Mouse (Mus musculus) kidney, postnatal 36 days (tissue): ENCODE measurements around the gene Acsm3.
"Not testable (repeated sequence)": the region's sequence is repeated elsewhere in the genome, so short reads cannot be mapped to it uniquely, and the experiment has no call there.

Source experiments
- DNase-seq, 2 experiments: peaks; one replicate each; pipeline ENCODE4 v3.0.0; 2021 to 2022; ENCODE audit warnings: mixed read lengths in 2 of 2

Acsm3 gene

DNA sequence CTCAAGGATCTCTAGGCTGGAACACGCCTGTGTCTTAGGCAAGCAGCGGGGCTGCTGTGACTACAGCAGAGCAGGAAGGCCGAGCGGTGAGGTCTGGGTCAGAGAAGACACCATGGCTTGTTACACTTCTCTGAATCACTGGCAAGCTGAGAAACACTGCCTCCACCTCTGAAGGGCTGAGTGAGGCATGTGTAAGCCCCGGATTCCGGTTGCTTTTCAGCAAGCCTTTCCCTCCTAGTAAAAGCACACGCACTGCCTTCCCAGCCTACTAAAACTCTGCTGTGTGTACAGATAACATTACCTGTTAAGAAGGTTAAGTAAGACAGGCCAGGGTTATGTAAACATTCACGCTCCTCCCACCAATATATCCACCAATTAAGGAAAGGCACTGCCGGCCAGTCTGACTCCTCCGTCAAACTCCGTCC is at the start of gene Acsm3:
TSS of gene Acsm3 (plus strand) at position 397 of the 425 bp plus-strand sequence.
- peak; percentile 57 to 62 for DNase-seq

DNA sequence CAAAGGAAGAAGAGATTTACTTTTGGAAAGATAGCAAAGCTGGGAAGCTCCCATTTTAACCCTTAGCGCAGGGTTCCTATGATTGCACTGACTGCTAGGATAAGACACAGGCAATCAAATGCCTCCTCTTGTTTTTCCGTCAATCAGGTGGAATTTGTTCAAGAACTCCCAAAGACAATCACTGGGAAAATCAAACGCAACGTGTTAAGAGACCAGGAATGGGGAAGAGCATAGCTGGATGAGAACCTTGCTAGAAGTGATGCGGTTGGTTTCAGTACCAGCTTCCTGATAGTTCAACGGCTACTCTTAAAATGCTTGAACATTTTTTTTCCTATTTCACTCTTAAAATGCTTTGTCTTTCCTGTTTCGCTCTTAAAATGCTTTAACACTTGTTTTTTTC is 46.6 kb upstream of the Acsm3 start:
- no peak for DNase-seq

DNA sequence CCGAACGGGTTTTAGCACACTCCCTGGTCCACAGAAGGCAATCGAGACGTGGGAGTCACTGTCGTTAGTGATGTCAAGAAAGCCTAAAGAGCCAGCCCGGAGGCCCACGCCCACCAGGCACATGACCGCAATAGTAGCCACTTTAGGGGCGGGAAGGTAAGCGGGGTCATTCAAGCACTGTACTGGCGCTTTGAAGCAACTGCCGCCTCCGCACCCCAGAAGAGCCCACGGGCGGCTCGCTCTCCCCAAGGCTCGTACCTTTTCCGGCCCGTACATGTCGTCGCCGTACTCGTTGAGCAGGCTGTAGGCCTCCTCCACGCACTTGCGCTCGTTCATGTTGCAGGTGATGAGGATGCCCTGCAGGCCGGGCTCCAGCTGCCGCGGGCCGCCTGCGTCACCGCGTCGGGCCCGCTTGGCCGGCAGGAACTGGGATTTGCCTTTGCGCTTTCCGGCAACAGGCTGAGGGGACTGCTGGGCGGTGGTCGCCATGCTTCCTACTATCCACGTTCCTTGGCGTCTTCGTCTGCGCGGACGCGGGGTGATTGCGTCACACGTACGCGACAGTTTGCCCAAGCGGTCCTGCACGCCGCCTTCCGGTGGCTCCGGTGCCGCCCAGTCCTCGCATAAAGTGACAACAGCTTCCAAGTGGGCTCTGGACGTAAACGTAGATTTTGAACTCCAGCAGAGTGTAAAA is 40.3 kb upstream of the Acsm3 start, which contains the start of gene Thumpd1:
TSS of gene Thumpd1 (minus strand) at position 546 of the 694 bp plus-strand sequence.
- peak; percentile 95 to 98 for DNase-seq

DNA sequence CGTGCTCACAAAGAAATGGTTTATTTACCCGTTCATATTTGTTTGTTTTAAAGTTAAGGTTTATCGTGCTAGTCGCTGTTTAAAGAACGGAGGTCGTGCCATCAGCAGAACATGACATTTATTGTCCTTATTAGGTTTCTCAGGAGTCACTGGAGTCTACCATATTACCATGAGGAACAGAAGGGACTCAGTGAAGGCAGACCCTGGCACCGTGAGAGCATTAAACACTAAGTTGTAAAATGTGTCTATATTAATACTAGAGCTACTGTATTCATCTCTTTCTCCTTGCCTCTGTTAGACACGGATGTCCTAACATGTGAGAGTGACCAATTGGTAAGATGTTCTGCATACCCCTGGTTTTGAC is 39.8 kb upstream of the Acsm3 start:
- DNase-seq, result peak in 1 of 2 experiments; percentile 21

DNA sequence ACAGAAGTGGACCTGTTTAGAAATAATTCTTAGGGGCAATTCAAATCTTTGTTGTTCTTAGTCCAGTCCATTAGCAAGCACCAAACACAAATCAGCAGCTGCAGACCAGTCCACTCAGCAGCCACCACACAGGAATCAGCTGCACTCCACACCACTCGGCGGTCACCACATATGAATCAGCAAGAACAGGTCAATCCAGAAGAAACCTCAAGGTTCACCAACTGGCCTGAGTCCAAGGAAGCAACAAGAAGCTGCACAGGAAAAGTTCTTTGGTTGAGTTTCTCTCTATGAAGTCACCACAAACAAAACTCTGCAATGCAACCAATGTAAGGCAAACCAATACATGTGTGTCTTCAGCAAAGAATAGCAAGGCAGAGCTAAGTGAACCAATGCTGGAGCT is 33.1 kb upstream of the Acsm3 start:
- no peak for DNase-seq

DNA sequence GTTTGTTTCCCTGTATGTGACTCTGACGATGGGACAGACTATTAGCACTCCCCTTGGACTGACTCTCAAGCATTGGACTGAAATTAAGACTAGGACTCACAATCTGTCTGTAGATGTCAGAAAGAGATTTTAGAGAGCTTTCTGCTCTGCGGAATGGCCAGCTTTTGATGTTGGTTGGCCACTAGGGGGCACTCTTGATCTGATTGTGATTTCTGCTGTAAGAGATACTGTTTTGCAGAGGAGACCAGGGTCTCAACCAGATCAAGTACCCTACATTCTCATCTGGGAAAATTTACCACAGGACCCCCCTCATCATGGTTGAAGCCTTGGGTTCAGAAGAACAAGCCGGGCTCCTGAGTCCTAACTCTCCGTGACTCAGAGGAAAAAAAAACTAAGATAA is 29.5 kb upstream of the Acsm3 start:
- peak; percentile 34 to 61 for DNase-seq

DNA sequence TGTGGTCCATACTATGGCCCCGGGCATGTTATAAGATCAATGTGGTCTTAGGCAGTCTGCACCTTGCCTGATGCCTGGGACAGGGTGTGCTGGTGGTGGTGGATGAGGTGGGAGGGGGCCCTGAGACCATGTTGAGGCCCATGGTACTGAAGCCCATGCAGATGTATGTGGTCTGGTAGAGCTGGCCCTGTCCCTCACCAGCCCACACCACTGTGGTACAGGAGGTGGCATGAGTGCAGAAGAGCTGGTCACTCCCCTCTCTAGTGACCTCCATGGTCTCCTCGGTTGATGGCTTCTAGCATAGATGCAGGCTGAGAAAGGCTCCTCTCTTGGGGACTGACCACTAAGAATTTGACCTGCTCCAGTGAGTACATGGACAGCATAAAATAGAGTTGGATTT is 21.8 kb upstream of the Acsm3 start:
- DNase-seq, result no peak

DNA sequence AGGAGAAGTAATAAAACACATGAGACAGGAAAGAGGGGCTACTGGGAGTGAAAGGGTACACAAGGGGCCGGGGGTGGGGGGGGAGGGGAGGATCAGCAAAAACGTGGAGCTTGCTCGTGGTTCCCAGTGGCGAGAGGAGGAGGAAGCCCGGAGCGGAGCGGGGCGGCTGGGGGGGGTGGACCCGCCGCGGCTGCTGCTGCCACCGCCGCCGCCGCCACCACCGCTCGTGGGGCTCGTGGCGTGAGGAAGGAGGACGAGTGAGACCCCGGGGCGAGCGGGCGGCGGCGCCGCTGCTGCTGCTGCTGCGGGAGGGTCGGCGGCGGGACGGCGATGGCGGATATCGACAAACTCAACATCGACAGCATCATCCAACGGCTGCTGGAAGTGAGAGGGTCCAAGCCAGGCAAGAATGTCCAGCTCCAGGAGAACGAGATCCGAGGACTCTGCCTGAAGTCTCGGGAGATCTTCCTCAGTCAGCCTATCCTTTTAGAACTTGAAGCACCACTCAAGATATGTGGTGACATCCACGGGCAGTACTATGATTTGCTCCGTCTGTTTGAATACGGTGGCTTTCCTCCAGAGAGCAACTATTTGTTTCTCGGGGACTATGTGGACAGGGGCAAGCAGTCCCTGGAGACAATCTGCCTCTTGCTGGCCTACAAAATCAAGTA is 20.8 kb upstream of the Acsm3 start:
- not testable (repeated sequence) for DNase-seq

DNA sequence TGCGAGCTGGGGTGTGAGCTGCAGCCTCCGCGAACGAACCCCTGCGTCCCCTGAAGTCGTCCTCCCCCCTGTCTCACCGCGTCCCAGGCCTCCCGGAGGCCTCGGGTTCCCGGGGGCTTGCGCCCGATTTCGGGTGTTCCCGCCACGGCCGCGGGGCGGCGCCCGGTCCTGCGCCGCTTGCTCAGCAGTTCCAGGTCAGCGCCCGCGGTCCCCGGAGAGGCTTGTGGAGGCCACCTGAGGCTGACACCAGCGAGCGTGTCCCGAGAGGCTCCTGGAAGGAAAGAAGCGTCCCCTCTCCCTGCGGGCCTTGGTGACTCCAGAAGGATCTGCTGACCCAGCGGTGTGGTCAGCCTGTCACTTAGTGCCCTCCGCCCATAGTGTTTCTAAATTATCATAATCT is 16.4 kb upstream of the Acsm3 start:
- peak in 1 of 2 experiments; percentile 68 for DNase-seq

DNA sequence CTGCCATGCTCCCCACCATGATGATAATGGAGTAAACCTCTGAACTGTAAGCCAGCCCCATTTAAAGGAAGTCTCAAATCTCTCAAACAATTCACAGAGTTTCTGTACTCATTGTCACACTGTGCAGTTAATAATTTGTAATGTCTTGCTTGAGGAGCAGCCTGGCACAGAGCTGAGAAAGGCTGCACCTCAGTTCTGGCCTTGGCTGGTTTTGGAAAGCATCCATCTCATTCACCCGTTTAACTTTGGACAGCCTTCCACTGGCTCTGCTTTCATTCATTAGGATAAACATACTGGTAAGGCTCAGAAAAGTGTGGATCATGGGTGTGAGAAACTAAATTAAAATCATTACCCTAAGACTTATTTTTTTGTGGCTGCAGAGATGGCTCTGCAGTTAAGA is 14.9 kb upstream of the Acsm3 start:
- DNase-seq, result peak; percentile 62 to 85

DNA sequence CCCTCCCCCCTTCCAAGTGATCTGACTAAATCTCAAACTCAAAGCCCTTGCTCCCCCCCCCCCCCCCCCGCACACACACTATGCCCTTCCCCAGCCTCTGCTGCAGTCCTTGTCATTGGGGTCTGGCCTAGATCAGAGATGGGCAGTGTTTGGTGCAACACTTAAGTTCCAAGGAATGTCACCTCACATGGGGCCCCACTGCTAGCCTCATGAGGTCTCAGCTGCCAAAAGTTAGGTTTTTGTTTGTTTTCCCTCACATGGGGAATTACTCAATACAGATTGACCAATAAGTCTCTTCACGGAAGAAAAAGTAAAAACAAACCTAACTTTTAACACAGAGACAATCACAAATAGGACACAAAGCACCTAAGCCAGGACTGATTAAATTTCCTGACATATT is 12.0 kb upstream of the Acsm3 start:
- DNase-seq, result no peak

DNA sequence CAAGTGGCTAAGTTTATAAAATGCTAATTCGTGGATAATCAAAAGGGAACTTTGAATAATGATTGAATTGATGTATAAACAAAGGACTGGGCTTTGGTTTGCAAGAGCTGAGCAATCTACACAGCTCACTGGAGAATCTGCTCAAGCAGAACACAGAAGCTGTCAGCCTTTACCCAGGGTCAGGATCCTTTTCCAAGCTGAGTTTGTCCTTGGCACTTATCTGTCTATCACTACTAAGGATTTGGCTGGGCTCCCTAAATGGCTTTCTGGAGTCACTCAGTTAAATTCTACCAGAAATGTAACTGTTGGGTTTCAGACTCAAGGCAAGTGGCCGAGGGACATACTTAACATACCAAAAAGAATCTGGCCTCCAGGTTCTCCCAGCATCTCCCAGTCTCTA is 10.8 kb upstream of the Acsm3 start:
- peak; percentile 51 to 78 for DNase-seq

DNA sequence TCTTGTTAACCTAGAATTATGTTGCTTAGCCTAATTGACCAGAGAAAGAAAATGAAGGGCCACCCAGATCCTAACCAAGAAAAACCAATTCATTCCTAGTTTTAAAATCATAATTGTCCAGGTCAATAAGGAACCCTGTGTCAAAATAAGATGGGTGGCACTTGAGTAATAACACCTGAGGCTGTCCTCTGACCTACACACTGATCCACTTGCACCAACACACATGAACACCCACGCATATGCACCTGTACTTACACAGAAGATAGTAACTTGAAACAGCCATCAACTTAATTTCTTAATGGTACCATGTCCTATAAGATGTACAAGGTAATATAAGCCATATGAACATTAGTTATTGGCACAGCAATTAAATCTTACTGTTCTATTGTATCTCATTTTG is 7.0 kb upstream of the Acsm3 start:
- DNase-seq, result no peak

DNA sequence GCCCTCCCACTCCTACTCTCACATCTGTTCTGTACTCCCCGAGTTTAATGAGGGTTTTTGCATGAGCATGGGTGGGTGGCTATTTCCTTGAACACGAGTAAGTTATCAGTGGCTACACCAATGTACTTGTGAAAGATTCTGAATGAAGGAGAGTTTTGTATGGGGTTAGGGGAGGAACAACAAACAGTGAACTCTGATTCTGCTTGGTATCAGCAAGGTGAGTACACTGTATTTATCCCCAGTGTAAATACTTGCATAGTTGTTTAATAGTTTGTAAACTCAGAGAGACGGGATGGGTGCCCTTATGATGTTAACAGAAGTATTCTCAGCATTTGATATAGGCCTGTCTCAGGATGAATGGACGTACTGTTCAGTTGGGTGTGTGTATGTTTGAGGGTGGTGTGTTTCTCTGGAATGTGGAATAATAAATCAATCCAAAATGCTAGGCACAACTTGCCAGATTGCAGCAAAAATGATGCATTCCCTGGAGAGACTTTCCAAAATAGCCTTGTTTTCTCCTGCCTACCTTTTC is 1.5 kb downstream of the Acsm3 start:
- no peak for DNase-seq

DNA sequence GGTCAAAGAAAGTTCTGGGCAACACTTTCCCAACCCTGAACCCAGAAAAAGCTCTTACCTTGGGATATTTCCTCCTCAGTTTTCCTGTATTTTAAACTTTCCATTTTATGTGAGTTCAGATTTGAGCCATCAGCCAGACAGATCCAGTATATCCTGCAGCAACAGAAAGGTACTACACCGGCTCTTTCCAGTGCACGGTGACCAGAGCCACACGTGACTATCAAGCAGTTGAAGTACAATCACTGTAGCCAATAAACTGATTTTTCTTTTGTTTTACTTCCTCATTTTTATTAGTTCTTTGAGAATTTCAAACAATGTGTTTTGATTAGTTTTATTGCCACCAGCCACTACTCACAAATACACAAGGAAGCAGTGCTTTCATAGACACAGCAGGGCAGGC is 3.7 kb downstream of the Acsm3 start:
- DNase-seq, result no peak

DNA sequence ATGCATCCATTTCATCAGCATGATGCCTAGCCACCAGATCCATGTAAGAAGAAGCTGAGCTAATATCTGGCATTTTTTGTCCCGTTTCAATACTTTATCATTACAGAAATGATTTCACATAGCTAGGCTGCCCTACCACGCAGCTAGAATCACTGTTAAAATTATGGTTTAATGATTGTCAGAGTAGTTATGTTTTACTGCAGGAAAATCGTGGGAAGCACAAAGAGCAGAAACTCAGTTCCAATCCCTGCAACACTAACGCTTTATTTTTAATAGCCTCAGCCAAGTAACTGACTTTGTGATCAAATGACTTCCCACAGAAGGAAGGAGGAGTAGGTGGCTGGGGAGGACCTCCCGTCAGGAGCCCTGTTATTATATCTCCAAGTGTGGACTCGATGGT is 6.3 kb downstream of the Acsm3 start:
- DNase-seq, result peak in 1 of 2 experiments; percentile 12

DNA sequence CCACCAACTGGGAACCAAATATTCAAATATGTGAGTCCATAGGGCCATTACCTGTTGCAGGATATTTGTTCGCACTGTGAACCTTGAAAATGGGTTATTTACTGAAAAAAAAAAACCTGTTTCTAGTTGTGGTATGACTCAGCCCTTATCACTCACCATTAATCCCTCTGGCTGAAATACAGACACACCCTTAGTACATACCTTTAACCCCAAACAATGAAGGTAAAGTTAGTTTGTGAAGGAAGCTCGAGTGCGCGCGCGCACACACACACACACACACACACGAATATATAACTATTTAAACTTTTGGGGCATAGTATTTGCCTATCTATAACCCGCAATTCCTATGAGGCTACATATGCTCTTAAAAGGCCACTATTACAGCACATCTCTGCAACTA is 9.2 kb downstream of the Acsm3 start:
- no peak for DNase-seq

DNA sequence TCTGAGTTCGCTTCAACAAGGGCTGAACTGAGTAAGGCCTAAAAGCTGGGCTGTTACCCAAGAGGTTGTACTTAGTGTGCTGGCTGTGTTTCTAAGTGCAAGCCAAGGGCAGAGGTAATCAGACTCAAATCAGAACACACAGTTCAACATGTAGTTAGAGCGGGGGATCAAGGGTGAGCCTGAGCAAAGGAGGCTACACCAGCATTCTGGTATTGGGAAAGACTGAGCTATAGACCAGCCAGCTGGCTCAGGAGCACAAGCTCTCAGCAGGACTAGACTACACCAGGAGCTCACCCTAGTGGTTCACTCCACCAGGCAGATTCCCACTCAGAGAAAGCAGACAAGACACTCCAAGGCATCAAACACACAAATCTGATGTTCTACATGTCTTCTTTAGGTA is 22.7 kb downstream of the Acsm3 start:
- peak; percentile 4 to 31 for DNase-seq

DNA sequence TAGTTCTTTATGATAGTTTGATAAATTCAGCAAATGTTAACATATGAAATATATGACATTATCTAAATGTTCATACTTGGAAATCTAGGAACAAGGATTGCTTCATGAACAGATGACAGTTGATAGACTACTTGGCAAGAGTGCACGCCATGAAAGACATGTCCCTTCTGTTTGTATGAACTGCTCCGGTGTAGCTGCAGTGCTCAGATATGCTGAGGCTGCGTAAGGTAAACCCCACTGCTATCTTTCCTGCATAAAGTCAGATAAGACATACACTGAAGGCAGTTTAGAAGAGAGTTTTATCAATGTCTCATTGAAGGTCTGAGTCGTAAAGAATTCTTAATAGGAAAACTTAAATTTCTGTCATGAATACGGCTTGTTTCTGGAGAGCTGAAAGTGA is 24.2 kb downstream of the Acsm3 start:
- DNase-seq, result no peak

DNA sequence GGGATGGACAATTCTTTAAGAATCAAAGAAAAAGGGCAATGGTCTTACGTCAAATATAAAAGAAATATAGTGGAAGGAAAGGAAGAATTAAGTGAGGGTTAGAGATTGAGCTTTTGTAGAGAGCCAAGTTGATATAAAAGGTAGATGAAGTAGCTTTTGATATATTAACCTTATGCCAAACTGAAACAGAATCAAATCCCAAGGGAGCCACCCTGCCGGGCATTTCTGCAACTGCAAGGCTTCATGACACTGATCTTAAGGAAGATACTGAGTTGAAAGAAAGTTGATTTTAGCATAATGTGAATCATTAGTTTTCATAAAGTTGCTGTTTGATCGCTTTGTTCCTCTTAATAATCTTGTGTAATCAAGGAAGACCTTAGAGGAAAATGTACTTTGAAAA is 28.3 kb downstream of the Acsm3 start:
- no peak for DNase-seq

DNA sequence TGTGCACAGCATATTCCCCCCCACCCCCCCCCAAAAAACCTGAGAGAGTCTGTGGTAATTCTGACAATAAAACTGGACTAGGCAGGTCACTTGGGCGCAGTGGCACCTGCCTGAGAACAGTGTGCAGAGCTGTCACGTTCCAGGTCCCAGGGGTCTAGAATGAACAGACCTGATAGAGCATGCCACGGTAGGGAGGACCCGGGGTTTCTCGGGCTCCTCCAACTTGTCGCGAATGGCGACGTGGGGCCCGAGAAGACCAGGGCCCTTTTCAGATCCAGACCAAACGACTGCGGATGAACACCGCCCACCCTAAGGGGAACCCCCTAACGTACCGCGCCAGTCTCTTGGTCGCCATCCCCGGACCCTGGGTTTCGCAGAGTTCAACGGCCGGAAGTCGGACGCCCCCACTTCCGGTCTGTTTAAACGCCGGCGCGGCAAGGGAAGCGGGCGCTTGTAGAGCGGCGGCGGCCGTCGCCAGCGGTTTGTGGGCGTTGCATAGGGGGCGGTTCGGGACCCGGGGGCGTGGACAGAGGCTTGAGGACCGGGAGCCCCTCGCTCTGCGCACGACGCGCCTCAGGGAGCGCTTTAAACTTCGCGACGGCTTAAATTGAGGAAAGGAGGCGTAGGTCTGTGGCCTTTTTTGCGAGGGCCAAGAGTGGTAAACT is 33.0 kb downstream of the Acsm3 start, which contains the start of the genes Rexo5 and Eri2:
TSS of gene Rexo5 (plus strand) at position 421 of the 665 bp plus-strand sequence.
TSS of gene Eri2 (minus strand) at position 473 of the 665 bp plus-strand sequence.
- peak; percentile 87 to 93 for DNase-seq

DNA sequence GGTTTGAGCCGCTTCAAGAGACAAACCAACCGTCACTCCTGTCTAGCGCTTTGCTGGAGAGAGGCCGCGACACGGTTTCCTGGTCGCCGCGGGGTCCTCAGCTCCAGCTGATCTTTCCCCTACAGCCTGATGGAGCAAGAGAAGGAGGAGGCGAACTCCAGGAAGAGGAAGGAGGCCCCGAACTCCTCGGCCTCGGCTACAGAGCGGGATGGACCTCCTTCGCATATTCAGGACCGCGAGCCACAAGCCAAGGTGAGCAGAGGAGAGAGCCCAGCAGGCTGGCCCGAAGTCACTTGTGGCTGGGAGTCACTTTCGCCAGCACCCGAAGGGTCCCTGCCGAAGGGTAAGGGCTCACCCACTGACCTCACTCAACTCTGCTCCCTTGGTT is 33.5 kb downstream of the Acsm3 start:
- no peak for DNase-seq

DNA sequence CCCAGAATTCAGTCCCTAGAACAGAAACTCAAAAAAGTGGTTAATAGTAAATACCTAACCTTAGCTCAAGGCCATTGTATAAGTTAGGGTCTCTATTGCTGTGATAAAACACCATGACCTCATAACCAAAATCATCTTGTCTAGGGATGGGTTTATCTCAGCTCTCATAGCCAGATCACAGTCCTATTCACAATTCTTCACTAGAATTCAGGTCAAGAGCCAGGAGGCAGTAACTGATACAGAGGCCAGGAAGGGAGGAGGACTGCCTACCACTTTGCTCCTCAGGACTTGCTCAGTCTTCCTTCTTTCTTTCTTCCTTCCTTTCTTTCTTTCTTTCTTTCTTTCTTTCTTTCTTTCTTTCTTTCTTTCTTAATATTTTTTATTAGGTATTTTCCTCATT is 34.6 kb downstream of the Acsm3 start:
- DNase-seq, result no peak

DNA sequence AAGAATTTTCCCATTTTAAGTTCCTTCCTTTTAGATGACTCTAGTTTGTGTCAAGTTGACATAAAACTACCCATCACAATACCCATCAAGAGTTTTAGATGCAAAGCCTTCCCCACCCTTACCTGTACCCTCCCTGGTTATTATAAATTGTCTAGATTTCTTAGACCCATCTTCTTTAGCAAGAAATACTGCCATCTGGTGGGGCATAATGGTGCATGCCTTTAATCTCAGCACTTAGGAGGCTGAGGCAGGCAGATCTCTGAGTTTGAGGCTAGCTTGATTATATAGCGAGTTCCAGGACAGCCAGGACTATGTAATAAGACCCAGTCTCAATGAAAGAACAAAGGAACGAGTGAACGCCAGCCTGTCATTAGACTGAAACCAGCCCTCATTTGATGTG is 39.8 kb downstream of the Acsm3 start:
- DNase-seq, result peak; percentile 4 to 36
